Mouse (Mus musculus): Measurements from ENCODE around the gene Uhmk1.
A peak's percentile ranks its signal among the peaks of the same experiment; 100 is the strongest.
"Not testable (repeated sequence)": the region's sequence is repeated elsewhere in the genome, so short reads cannot be mapped to it uniquely, and the experiment has no call there.

The Uhmk1 gene

DNA sequence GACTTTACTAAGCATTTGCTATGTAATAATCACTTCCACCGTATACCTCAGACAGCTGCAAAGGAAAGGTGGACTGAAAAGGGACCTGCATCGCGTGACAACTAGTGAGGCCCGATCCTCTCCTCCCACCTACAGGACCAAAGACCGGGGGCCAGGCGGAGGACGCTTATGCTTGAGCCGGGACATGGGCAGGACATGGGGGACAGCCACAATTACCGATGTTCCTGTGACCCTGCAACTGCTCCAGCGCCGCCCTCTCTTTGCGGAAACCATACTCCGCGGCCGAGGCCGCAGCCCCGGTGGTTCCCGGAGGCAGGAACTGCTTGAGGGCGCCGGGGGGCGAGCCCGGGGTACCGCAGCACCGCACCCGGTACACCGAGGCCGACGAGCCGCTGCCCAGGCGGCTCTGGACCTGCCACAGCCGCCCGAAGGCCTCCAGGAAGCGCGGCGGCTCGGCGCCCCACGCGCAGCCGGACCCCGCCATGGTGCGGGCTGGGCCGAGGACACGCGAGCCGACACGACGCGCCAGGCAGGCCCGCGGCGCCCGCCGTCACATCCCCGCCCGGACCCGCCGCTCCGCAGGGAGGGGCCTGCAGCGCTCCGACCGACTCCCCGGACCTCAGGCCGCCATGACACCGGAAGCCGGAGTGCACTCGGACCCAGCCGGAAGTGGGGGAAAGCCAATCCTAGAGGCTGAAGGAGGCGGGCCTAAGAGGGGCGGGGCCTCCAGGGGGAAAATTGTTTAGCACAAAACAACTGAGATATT lies at the start of gene Uhmk1:
Uhmk1 (minus strand) TSS at position 641 of the 766 bp plus-strand sequence.
- peak; percentile 88 for DNase-seq

DNA sequence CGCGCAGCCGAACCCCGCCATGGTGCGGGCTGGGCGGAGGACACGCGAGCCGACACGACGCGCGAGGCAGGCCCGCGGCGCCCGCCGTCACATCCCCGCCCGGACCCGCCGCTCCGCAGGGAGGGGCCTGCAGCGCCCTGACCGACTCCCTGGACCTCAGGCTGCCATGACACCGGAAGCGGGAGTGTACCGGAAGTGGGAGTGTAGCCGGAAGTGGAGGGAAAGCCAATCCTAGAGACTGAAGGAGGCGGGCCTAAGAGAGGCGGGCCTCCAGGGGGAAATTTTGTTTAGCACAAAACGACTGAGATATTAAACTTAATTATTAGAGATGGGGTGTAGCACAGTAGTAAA lies 40.3 kb upstream of the Uhmk1 start:
- DNase-seq: peak; percentile 81

DNA sequence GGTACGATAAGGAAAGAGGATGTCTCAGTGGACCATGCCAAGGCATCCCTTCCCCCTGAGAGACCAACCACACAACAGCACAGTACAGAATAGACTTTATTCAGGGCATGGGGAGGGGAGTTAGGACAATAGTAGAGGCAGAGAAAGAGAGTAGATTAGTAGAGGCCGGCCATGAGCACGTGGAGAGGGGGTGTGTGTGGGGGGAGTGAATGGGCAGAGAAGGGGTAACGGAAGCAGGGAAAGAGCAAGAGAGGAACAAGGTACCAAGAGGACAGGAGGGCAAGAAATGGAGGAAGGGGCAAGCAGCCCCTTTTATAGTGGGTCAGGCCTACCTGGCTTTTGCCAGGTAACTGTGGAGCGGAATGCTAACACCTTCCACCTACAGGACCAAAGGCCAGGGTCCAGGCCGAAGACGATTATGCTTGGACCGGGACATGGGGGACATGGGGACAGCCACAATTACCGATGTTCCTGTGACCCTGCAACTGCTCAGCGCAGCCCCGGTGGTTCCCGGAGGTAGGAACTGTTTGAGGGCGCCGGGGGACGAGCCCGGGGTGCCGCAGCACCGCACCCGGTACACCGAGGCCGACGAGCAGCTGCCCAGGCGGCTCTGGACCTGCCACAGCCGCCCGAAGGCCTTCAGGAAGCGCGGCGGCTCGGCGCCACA lies 39.8 kb upstream of the Uhmk1 start:
- DNase-seq: peak; percentile 8

DNA sequence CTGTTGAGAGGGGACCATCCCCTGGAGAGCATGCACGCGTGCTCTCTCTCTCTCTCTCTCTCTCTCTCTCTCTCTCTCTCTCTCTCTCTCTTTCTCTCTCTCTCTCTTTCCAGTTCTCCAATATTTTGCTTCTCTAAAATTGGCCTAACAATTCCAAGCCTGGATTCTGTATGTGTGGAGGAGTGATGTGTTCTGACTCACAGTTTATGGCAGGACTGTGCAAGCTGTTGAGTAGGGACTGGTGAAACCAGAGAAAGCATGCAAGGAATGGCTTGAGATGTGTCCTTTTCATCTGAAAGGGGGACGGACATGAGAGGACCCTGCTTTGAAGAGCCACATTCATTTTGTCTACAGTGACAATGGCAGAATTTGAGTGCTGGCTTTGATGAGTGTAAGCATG lies 29.8 kb upstream of the Uhmk1 start:
- DNase-seq: no peak

DNA sequence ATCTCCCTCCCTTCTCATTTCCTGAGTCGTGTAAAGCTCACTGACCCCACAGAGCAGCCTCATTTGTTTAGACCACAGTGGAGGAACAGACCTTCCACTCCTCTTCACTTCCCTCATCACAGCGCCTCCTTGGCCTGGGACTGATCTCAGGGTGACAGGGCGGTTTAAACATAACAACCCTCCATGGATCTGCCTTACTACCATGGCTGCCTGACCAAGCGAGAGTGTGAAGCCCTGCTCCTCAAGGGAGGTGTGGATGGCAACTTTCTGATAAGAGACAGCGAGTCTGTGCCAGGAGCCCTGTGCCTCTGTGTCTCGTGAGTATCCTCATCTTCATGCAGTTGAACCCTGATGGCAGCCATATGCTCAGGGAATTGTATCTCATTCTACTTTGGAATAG lies 17.5 kb upstream of the Uhmk1 start, which contains the start of gene Sh2d1b2:
Sh2d1b2 (plus strand) TSS at position 62 of the 400 bp plus-strand sequence.
- DNase-seq: not testable (repeated sequence)

DNA sequence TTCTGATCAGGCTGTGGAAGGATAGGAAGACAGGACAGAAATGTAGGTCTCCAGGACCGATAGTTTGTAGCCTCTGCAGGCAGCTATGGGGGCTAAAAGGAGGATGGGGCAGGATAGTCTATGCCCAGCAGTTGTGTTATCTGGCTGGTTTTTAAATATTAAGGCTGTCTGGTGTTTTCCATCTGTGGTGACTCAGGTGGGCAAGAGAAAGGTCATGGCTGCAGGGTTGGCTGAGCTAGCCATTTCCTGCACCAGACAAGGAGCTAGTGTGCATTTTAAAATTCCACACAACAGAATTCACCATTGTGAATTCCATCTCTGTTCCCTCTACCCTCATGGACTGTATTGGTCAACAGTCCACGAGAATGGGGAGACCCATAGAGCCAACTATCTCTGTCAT lies 8.1 kb upstream of the Uhmk1 start:
- DNase-seq: no peak

DNA sequence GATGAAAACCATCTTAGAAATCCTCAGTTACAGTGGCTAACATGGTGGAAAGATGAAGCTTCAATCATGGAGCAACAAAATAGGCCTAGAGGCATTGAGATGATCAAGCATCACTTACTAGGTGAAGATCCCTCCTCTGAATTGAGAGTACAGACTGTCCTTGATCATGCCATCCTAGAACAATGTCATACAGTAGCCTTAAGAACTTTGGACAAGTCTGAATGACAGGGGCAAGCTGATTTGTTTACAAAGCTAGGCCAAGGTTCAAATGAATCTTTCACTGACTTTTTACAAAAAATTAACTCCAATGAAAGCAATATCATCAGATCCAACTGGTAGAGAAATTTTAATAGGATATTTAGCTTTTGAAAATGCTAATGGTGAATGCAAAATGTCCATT lies 5.2 kb upstream of the Uhmk1 start:
- no peak for DNase-seq

DNA sequence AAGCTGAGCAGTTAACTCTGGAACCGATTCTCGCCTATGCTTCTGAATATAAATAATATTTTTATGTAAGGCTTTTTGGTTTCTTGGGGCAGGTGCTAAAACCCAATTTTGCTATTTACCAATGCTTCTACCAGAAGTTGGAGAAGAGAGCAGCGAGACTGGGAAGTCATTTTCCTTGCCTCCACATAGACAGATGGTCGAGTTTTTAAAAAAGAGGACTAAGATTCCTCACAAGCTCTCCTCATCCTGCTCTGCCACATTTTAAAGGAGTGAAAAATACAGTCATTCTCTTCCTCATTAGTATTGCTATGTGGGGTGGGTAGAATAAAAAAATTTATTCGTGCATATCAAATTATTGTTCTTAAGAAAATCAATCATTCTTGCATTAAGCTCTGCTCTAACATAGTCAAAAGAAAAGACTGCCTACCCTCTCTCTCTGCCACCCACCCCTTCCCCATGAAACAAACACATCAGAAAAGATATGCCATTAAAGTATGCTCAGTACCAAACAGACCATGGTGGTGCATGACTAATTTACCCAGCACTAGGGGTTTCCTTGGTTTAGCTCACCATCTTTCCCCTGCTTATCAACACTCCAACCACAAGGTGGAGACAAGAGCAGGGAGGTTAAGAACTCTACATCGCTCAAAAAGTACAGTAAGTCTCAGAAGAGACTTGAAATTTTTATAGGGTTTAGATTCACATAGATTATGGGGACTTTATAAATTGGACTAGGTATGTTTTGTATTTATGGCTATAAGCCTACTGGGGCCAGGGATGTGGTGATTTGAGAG lies 3.1 kb upstream of the Uhmk1 start:
- DNase-seq: no peak

DNA sequence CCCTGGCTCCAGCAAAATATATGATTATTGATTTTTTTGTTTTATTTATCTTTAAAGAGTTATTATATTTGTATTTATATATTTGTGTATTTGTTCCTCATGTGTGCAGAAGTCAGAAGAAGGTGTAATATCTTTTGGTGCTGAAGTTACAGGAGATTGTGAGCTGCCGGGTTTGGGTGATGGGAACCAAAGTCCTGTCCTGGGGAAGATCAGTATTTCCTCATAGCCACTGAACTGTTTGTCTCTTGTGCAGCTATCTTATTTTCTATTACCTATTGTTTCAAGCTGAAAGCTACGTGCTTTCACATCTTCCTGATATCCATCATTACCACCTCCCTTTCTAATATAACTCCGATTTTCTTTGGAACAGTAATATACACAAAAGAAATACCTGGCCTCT lies 393 bp upstream of the Uhmk1 start:
- DNase-seq: no peak

DNA sequence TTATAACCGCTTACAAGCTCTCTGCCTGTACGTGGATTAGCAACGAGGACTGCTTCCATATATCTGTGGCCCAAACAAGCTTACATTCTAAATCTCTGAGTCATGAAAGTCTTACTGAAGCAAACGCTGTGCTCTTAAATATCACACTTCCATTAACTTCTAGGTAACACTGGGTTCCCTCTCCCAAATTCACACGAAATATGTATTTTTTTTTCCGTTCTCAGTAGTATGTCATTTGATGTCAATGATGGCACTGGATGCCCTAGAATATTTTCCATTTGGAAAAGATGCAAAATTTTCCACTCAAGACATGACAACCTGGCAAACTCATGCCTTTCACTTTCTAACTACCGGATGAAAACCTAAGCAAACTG lies 827 bp downstream of the Uhmk1 start:
- no peak for DNase-seq

DNA sequence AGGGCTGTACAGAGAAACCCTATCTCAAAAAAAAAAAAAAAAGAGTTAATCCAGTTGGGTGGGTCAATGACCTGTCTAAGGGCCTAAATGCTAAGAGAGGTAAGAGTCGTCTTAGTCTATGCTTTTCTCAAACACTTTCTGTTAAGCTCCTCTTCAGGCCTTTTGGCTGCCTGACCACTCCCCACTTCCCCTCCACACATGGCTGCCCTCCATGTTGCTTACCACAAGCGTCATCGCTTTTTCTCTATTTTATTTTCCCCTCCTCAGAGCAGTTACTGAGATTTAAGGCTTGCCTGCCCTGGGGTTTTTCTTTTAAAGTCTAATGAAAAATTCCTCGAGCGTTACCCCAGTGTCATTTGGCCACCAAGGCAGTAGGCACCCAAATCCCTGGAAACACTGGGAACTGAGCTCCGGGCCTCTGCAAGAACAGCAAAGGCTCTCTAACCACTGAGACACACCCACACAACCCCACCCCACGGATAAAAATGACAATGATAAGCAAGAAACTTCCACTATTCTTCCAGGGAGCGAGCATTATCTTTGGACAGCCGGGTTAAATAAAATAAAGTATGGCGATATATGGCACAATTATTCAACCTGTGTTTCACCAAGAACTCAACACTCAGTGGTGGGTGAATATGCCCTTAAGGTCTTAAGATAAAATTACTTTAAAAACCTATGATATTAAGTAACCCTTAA lies 1.9 kb downstream of the Uhmk1 start:
- no peak for DNase-seq

DNA sequence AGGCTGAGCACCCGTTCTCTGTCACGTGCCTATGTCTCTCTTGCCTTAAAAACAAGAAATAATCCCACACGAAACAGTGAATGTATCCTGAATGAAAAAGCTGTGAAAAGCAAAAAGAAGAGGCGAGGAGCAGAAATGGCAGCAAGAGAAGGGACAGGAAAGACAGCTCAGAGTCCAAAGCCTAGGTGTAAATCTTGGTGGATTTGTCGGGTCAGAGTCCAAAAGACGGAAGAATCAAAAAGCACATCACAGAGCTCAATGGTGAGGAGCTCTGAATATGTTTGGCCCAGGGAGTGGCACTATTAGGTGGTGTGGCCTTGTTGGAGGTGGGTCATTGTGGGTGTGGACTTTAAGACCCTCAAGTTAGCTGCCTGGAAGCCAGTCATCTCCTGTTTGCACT lies 8.8 kb downstream of the Uhmk1 start:
- DNase-seq: no peak

DNA sequence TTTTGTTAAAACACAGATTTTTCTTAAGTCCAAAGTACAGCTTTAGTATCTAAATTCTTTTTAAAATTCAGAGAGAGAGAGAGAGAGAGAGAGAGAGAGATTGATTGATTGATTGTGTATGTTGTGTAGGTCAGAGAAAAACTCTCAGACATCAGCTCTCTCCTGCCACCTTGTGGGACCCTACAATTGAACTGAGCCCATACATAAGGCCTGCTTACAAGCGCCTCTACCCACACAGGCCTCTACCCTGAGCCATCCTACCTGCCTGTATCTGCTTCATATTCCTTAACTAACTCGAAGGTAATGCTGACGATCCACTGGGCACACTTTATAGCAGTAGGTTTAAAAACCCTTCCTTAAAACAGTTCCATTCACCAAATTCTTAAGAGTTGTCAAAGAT lies 14.8 kb downstream of the Uhmk1 start:
- no peak for DNase-seq

DNA sequence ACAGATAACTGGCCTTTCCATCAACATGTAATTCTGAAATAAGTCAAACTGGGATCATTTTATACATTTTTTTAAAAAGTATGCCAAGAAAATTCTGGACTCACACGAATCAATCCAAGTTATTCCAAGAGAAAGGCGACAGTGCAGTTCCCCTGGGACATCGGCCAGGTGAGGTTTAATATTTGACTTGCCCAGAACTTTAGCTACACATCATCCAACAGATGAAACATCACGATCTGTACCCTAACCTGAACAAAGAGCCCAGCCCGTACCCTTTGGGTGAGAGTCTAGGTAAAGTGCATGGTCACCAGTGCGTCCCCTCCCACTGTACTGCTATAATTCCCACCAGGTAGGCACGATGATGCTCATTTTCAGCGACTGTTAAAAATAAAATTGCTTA lies 19.0 kb downstream of the Uhmk1 start:
- DNase-seq: peak; percentile 62

DNA sequence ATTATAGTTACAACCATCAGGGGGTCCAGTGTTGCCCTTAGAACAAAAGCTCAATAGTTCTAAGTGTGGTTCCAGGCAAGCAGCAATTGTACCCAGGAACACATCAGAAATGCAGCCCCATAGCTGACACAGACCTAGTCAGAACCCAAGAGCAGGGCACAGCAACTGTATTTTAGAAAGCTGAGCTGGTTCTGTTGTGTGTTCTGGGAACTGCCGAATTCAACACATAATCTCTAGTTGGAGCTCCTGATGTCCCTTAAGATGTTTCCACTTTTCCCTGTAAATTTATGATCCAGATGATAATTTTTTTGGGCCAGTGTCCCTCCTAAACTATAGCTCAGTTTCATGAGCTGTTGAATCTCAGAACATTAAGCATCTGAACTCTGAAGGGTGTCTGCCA lies 23.3 kb downstream of the Uhmk1 start:
- no peak for DNase-seq

DNA sequence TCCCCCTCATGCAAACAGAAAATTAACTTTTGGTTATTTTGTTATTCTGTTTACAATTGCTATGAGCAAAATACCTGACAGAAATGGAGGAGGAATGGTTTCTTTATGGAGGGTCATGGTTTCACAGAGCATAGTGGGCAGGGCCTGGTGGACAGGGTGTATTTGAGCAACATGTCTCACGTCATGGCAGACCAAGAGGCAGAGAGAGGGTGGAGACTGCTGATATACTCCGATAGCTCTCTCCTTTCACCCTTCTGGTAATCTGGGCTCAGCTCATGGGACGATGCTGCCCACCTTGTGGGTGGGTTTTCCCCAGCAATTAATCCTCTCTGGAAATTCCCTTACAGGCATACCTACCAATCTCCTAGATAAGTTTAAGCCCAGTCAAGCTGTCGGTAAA lies 25.0 kb downstream of the Uhmk1 start:
- no peak for DNase-seq

DNA sequence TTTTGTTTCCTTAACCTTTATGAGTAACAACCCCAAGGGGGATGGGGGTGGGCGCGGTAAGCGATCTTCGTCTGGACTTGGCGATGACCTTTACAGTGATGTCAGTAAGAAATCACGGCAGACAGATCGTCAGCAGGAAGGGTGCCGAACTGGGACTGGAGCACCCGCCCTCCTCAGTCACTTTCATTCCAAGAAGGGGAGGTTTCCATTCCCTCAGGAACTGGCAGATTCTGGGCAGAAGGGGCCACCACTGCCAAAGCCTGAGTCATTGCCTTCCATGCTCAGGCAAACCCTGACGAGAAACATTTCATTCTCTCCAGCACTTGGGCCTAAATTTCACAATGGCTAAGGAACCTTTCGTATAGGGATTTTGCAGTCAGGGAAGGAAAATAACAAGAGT lies 26.6 kb downstream of the Uhmk1 start:
- no peak for DNase-seq

DNA sequence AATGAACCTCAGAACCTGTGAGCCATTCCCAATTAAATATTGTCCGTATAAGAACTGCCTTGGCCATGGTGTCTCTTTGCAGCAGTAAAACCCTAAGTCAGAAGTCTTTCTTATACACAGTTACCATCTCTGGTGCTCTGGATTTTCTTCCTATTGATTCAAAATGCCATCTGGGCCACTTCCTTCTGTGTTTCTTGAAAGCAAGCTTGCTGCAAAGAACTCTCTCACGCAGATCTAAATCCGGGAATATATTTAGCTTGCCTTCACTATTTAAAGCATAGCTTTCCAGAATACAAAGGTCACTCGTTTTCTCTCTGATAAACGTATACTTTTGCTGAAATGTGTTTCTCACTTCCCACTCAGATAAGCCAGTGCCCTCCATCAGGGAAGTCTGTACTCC lies 28.7 kb downstream of the Uhmk1 start:
- DNase-seq: no peak

DNA sequence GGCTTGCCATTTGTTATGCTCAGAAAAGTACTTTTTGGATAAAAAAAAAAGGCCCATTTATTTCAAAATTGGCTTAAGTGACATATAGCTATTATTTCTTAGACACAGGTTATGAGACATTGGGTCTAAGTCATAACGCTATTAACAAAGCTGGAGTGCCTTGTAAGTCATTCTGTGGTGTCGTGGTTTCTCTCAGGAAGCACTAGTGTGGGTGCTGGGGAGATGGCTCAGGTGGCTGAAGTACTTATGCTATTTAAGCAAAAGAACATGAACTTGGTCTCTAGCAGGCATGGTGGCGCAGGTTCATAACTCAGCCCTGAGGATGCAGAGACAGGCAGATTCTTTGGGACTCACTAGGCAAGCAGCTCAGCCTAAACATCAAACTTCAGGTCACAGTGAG lies 30.1 kb downstream of the Uhmk1 start:
- no peak for DNase-seq

DNA sequence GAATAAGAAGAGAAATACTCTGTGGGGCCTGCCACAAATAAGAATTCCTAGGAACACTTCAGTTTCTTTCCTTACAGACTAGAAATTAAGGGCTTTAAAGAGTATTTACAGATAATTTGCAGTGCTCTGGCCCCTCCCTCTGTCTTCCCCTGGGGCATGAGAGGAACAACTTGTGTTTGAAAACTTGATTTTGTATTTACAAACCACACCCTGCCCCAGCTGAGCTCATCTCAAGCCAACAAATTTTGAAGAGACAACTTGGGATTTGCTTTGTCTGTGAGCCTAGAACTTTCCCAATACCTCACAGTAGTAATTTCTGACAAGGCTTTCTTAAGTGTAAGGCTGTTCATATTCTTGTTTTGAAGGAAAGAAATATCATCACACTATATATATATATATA lies 32.5 kb downstream of the Uhmk1 start:
- no peak for DNase-seq

DNA sequence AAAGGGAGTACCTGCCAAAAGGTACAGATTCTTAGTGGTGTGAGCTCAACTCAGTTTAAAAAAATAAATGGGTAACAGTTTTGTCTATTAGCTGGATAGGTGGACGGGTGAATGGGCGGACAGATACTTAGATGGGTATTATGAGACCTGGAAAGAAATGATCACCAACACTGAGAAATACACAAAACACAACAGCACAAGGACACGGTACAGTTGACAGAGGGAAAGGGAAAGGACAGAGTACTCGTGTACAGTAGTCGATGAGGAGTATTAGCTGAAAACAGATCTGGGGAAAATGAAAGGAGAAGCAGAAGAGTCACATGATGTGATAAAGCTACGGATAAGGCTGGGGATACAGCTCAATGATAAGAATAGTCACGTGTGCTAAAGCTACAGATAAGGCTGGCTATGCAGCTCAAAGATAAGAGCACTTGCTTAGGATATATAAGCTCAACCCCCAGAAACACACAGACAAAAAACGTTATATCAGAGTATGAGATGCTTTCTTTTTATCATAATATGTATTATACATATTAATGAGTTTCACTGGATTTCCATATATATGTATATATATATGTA lies 38.4 kb downstream of the Uhmk1 start:
- no peak for DNase-seq

DNA sequence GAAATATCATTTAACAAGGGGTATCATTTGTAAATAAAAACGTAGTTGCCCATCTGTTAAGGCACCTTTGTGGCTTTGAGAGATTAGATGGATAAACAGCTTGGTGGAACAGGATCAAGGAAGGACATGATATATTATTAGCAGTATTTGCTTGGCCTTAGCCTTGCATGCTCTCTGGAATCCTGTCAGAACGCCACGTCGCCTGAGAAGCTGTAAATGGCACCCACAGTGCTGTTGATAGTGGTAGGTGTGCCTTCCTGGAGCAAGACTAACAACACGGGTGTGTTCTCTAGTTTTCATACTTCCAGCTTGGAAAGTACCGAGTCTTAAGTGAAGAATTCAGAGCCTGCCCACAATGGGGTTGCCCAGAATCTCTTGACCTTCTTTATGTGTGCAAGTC lies 39.3 kb downstream of the Uhmk1 start:
- DNase-seq: no peak

DNA sequence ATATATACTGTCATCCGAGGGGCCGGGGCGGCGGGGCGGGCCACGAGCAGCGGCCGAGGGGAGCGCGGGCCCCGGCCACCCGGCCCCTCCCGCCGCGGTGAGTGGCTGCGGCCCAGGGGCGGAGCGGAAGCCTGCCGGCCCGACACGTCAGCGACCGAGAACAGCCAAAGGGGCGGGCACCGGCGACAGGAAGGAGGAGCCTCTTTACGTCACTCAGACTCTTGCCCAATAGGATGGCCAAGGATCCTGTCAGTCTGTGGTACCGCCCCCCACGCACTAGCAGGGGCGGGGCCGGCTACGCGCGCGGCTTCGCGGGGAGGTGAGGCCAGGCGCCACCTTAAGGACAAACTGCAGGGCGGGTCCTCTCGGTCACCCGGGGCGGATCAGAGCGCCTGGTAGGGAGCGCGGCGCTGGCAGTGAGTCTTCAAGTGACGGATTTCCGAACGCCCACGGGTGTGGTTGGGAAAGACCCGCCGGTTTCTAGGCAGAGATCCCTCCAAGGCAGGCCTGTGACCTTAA lies 40.3 kb downstream of the Uhmk1 start, which contains the start of gene Uap1:
Uap1 (minus strand) TSS at position 144 of the 519 bp plus-strand sequence.
- peak; percentile 99 for DNase-seq
